Mouse (Mus musculus): ENCODE measurements at regions not wholly inside any gene's neighbourhood (a gene's known extent, or its start where the extent isn't known, plus 50 kb on each side); places are given as distances from the start of the nearest gene placed in this dataset.
"Not testable (repeated sequence)": the region's sequence is repeated elsewhere in the genome, so short reads cannot be mapped to it uniquely, and the experiment has no call there.

DNA sequence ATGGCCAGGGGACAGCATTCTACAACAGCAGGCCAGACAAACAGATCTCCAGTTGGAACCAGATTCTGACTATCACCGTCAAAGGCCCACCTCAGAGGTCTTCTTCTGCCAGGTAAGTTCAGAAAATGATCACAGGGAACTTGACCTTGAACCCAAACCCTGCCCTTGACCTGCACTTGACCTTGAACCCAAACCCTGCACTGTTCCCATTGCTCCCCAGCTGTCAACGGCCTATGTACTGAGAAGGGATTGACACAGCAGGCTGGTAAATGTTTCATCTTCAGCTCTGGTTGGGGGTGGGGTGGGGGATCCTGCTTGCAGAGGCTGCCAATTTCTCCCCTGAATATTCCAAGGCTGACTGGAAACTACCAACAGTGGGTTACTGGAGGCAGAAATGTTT lies 111.7 kb downstream of the Ero1lb start:
- Histone ChIP-seq H3K36me3 (no peaks in the 10 kb centered on the region), H3K4me1 (replicated peaks) (no peaks in the 10 kb centered on the region), H3K27ac (no peak overlapping the region), H3K9me3 (no peaks in the 10 kb centered on the region), H3K9ac (replicated peaks) (no peak overlapping the region), H3K4me3 (replicated peaks) (no peak overlapping the region), H3K27me3 (no peaks in the 10 kb centered on the region), H3K4me2 (no peak overlapping the region)
- ATAC-seq (ENCODE audit: insufficient number of reproducible peaks, insufficient read depth, low FRiP score, low TSS enrichment, low read depth): no peak
- WGBS: 85% methylated on average over 2 of the region's 2 CpGs

DNA sequence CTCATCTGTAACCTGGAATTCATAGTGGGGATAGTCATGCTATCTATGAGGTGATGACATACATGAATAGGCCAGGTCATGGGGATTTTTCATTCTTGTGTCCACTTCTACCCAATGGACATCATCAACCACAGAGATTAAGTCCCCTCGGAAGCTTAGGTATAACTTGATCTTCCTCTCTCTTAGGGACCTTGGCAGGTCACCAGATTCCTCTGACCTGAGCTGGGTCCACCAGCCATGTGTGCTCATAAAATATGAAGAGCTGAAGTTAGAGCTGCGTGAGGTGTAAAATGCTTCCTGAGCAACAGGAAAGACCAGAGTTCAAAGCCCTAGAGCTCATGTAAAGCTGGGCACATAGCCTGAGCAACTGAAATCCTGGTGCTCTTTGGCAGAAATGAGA lies 105.3 kb downstream of the Ero1lb start:
- not testable (repeated sequence) for H3K4me2 ChIP-seq; H3K9ac ChIP-seq (replicated peaks); H3K4me1 ChIP-seq (replicated peaks); H3K9me3 ChIP-seq; H3K36me3 ChIP-seq; H3K4me3 ChIP-seq (replicated peaks); H3K27me3 ChIP-seq; ATAC-seq (ENCODE audit: insufficient number of reproducible peaks, insufficient read depth, low FRiP score, low TSS enrichment, low read depth); H3K27ac ChIP-seq
- 89% methylated on average over 2 of the region's 2 CpGs for WGBS

DNA sequence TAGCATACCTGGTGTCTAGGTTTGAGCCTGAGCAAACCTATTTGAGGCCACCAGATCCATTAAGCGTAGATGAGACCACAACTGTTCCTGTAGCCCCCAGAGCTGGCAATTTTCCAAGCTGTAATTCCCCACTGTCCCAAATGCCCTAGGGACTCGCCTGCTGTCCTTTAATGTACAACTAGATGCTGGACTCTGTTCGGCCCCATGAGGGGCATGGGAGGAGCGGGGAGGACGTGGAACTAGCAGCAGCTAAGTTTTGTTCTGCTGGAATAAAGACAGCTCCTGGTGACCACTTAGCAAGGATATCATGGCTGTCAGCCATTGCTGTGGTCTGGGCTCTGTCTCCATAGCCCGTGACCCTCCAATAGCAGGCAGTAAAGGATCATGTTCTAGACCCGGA lies 103.1 kb downstream of the Ero1lb start:
- WGBS: no CpG with 5 or more reads among the region's 7 CpGs
- not testable (repeated sequence) for ATAC-seq (ENCODE audit: insufficient number of reproducible peaks, insufficient read depth, low FRiP score, low TSS enrichment, low read depth); H3K27me3 ChIP-seq; H3K36me3 ChIP-seq; H3K4me3 ChIP-seq (replicated peaks); H3K9me3 ChIP-seq; H3K4me1 ChIP-seq (replicated peaks); H3K9ac ChIP-seq (replicated peaks); H3K4me2 ChIP-seq; H3K27ac ChIP-seq

DNA sequence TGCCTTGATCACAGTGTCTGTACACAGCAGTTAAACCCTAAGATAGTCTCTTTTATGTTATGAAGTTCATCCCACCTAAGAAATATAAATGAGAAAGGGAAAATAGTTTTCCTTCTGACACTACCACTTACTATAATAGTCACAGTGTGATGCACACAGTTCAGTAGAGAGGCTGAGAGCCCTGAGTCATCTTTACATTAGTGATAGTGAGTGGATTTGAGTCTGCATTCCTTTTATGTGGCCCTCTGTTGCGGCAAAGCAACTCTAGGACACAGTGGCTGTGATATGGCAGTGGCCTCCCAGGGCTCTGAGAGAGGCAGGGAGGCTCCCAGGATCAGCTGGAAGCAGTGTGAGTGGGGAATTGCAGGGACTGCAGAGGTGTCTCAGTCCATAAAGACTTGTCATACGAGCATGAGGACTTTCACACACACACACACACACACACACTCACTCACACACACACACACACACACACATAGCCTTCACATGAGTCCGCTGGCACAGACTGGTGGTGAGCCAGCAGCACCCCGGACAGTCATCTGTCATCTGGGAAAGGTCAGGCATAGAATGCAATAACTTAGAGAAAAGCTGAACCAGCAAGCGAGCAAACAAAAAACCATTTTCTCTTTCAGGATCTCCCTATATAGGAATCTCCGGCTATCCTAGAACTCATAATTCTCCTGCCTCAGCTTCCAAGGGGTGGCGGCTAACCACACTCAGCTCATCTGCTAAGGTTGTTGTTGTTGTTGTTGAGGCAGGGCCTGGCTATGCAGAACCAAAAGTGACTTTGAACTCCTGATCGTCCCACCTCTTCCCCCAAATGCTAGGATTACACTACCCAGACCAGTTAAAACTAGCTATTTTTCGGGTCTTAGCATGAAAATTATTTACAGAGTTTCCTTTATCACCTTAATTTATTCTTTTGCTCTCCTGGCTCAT lies 102.3 kb downstream of the Ero1lb start:
- not testable (repeated sequence) for H3K27ac ChIP-seq; H3K27me3 ChIP-seq; H3K9ac ChIP-seq (replicated peaks); H3K4me3 ChIP-seq (replicated peaks); H3K36me3 ChIP-seq; H3K4me2 ChIP-seq; H3K4me1 ChIP-seq (replicated peaks); H3K9me3 ChIP-seq; ATAC-seq (ENCODE audit: insufficient number of reproducible peaks, insufficient read depth, low FRiP score, low TSS enrichment, low read depth)
- WGBS: 84% methylated on average over 9 of the region's 9 CpGs

DNA sequence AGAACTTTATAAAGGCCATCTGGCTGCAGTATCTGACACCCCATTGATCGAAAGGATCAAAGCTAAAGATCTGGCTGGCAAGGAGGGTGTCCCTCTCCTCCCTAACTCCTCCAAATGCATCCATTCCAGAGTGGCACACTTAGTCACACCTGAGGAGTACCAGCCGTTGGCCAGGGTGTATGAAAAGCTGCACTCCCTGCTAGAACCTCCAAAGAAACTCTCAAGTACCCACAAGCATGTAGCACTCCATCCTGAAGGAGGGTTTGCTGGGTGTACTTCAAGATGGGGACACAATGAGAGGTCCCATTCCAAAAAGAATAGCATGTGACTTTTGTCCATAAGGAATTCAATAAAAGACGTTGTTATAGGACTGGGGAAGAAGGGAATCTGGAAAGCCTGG lies 100.4 kb downstream of the Ero1lb start:
- not testable (repeated sequence) for H3K36me3 ChIP-seq; H3K4me1 ChIP-seq (replicated peaks); H3K9me3 ChIP-seq; H3K27me3 ChIP-seq; H3K4me3 ChIP-seq (replicated peaks); ATAC-seq (ENCODE audit: insufficient number of reproducible peaks, insufficient read depth, low FRiP score, low TSS enrichment, low read depth); H3K9ac ChIP-seq (replicated peaks); H3K4me2 ChIP-seq; H3K27ac ChIP-seq
- 68% methylated on average over 3 of the region's 3 CpGs for WGBS

Measured in limb, embryonic 12.5 days (tissue).